Mouse (Mus musculus) heart, embryonic 13.5 days (tissue): Measurements from ENCODE around the gene Fgfr1op. TPM values are rescaled to one million over a fixed set of nuclear protein-coding genes. Genes with fewer than 3 reads are reported as not detected.
A peak's percentile ranks its signal among the peaks of the same experiment; 100 is the strongest.
"Not testable (repeated sequence)": the region's sequence is repeated elsewhere in the genome, so short reads cannot be mapped to it uniquely, and the experiment has no call there.

ENCODE experiments used
- ATAC-seq: fragments of 200-750 bp; cut with Nextera tagmentation; 2 replicates; pipeline ENCODE4 v1.8.0; 2017; ENCODE audit warnings: moderate TSS enrichment; ENCODE audit not compliant: insufficient number of reproducible peaks, low FRiP score, low TSS enrichment; ENCODE audit errors: extremely low read depth
- H3K27ac ChIP-seq: fragments of 300-500 bp; sonication (generic); replicated peaks from 2 replicates; pipeline ENCODE4 v1.5.1; 2015; ENCODE audit warnings: moderate library complexity, mild to moderate bottlenecking, inconsistent platforms
- H3K27me3 ChIP-seq: fragments of 300-500 bp; sonication (generic); replicated peaks from 2 replicates; pipeline ENCODE4 v1.6.1; 2015; ENCODE audit warnings: mild to moderate bottlenecking, inconsistent platforms
- H3K36me3 ChIP-seq: fragments of 300-500 bp; sonication (generic); 2 replicates; pipeline ENCODE4 v1.6.1; 2015; ENCODE audit warnings: mild to moderate bottlenecking, inconsistent platforms
- H3K4me1 ChIP-seq: fragments of 300-500 bp; sonication (generic); 2 replicates; pipeline ENCODE4 v1.6.1; 2015; ENCODE audit warnings: inconsistent platforms
- H3K4me2 ChIP-seq: fragments of 300-500 bp; sonication (generic); 2 replicates; pipeline ENCODE4 v1.6.1; 2015; ENCODE audit warnings: inconsistent platforms, mild to moderate bottlenecking, moderate library complexity
- H3K4me3 ChIP-seq: fragments of 300-500 bp; sonication (generic); 2 replicates; pipeline ENCODE4 v1.5.1; 2015; ENCODE audit warnings: moderate library complexity, mild to moderate bottlenecking, inconsistent platforms
- H3K9ac ChIP-seq: fragments of 300-500 bp; sonication (generic); 2 replicates; pipeline ENCODE4 v1.6.1; 2015; ENCODE audit warnings: inconsistent platforms, mild to moderate bottlenecking, moderate library complexity
- H3K9me3 ChIP-seq: fragments of 300-500 bp; sonication (generic); 2 replicates; pipeline ENCODE4 v1.6.1; 2016; ENCODE audit warnings: inconsistent platforms
- WGBS: fragments of 180-500 bp; shearing (Covaris S2); methylation state at CpG from one replicate; pipeline ENCODE4 v1.1.7; 2015; ENCODE audit warnings: mixed read lengths; 5-methylcytosine and 5-hydroxymethylcytosine counted together
- polyA plus RNA-seq: library from polyadenylated mRNA; unstranded; fragments of >200 nt; fragmentation: Nextera tagmentation; extraction: Ambion mirVana; gene quantifications from 2 replicates; pipeline ENCODE4 v1.2.1, GENCODE M21; 2015

The Fgfr1op gene
- 18.9 and 19.7 TPM in 2 replicates for polyA plus RNA-seq

- whole genome bisulfite sequencing, result under 1% methylated on average over 20 of the region's 55 CpGs
- Histone ChIP-seq H3K4me3 (peak within 1 kb of the TSS; percentile 61), H3K9ac (peak within 1 kb of the TSS; percentile 83), H3K4me2 (peak within 1 kb of the TSS; percentile 65), H3K27ac (peak within 1 kb of the TSS; percentile 56; the same call in 1 of the 2 replicates)
- H3K9me3 ChIP-seq, H3K4me1 ChIP-seq, H3K27me3 ChIP-seq, H3K36me3 ChIP-seq: not testable (repeated sequence)
- ATAC-seq, result peak; percentile 99
Measured at GRCm38 (mm10) chr17:8164701-8165607, at the start of gene Fgfr1op. Gene Fgfr1op (plus strand): TSS chr17:8165501.

- H3K4me3 ChIP-seq, H3K27ac ChIP-seq, H3K9me3 ChIP-seq, H3K27me3 ChIP-seq, H3K9ac ChIP-seq, H3K36me3 ChIP-seq, ATAC-seq, H3K4me2 ChIP-seq, H3K4me1 ChIP-seq: not testable (repeated sequence)
- 61% methylated on average over 8 of the region's 11 CpGs for WGBS
Measured at GRCm38 (mm10) chr17:8116378-8116777, 48.9 kb upstream of the Fgfr1op start.

- not testable (repeated sequence) for H3K27me3 ChIP-seq, ATAC-seq, H3K4me3 ChIP-seq, H3K4me2 ChIP-seq, H3K36me3 ChIP-seq, H3K27ac ChIP-seq, H3K4me1 ChIP-seq, H3K9ac ChIP-seq, H3K9me3 ChIP-seq
- WGBS, result no CpG with 5 or more reads among the region's 6 CpGs
Measured at GRCm38 (mm10) chr17:8116928-8117327, 48.4 kb upstream of the Fgfr1op start.

- not testable (repeated sequence) for ATAC-seq, H3K4me1 ChIP-seq, H3K36me3 ChIP-seq, H3K9ac ChIP-seq, H3K27me3 ChIP-seq, H3K4me2 ChIP-seq, H3K9me3 ChIP-seq, H3K4me3 ChIP-seq
- no CpG with 5 or more reads among the region's 3 CpGs for WGBS
- peak overlapping the region; percentile 36; the same call in 1 of the 2 replicates for H3K27ac ChIP-seq
Measured at GRCm38 (mm10) chr17:8122974-8123373, 42.3 kb upstream of the Fgfr1op start.

GRCm38 (mm10) chr17:8124586-8124985 lies 40.7 kb upstream of the Fgfr1op start:
- H3K36me3 ChIP-seq, result not testable (repeated sequence)
- 70% methylated on average over 4 of the region's 6 CpGs for WGBS

GRCm38 (mm10) chr17:8128326-8128993 lies 36.8 kb upstream of the Fgfr1op start:
- not testable (repeated sequence) for H3K27me3 ChIP-seq, H3K36me3 ChIP-seq, H3K9me3 ChIP-seq, H3K9ac ChIP-seq, H3K4me2 ChIP-seq, ATAC-seq, H3K27ac ChIP-seq, H3K4me3 ChIP-seq, H3K4me1 ChIP-seq
- 78% methylated on average over 2 of the region's 7 CpGs for WGBS

More at GRCm38 (mm10) chr17:8124586-8124985, 40.7 kb upstream of the Fgfr1op start:
- not testable (repeated sequence) for H3K9me3 ChIP-seq, H3K4me2 ChIP-seq, ATAC-seq, H3K9ac ChIP-seq, H3K27me3 ChIP-seq, H3K4me3 ChIP-seq, H3K4me1 ChIP-seq, H3K27ac ChIP-seq

GRCm38 (mm10) chr17:8129578-8129977 lies 35.7 kb upstream of the Fgfr1op start:
- H3K9me3 ChIP-seq, H3K27ac ChIP-seq, H3K4me3 ChIP-seq, H3K4me1 ChIP-seq, H3K9ac ChIP-seq, H3K36me3 ChIP-seq, H3K4me2 ChIP-seq, ATAC-seq, H3K27me3 ChIP-seq: not testable (repeated sequence)
- WGBS, result 82% methylated on average over 9 of the region's 9 CpGs

GRCm38 (mm10) chr17:8130849-8131248 lies 34.5 kb upstream of the Fgfr1op start:
- not testable (repeated sequence) for H3K4me2 ChIP-seq, ATAC-seq, H3K36me3 ChIP-seq, H3K27ac ChIP-seq, H3K4me1 ChIP-seq, H3K9ac ChIP-seq, H3K4me3 ChIP-seq, H3K27me3 ChIP-seq, H3K9me3 ChIP-seq
- WGBS, result no CpG with 5 or more reads among the region's 6 CpGs

- ATAC-seq, result not testable (repeated sequence)
Measured at GRCm38 (mm10) chr17:8138116-8138515, 27.2 kb upstream of the Fgfr1op start.

GRCm38 (mm10) chr17:8140210-8140609 lies 25.1 kb upstream of the Fgfr1op start:
- H3K4me2 ChIP-seq, H3K4me3 ChIP-seq, H3K27ac ChIP-seq, H3K9me3 ChIP-seq, H3K9ac ChIP-seq, H3K36me3 ChIP-seq, H3K27me3 ChIP-seq, ATAC-seq, H3K4me1 ChIP-seq: not testable (repeated sequence)
- WGBS, result 63% methylated on average over 3 of the region's 3 CpGs

More at GRCm38 (mm10) chr17:8138116-8138515, 27.2 kb upstream of the Fgfr1op start:
- not testable (repeated sequence) for H3K4me1 ChIP-seq, H3K27ac ChIP-seq, H3K4me3 ChIP-seq, H3K9ac ChIP-seq, H3K9me3 ChIP-seq, H3K27me3 ChIP-seq, H3K4me2 ChIP-seq, H3K36me3 ChIP-seq
- 90% methylated on average over 5 of the region's 5 CpGs for WGBS

GRCm38 (mm10) chr17:8143802-8144673 lies 21.3 kb upstream of the Fgfr1op start:
- 40% methylated on average over 13 of the region's 14 CpGs for WGBS
- Histone ChIP-seq H3K27ac (peak overlapping the region; percentile 66), H3K4me2 (peak overlapping the region; percentile 37)

More at GRCm38 (mm10) chr17:8143802-8144673, 21.3 kb upstream of the Fgfr1op start:
- 0 out of 2 replicates have a peak overlapping the region, but pooled peaks have one; percentile 54 for H3K9ac ChIP-seq
- not testable (repeated sequence) for H3K4me3 ChIP-seq, H3K9me3 ChIP-seq, H3K27me3 ChIP-seq, H3K36me3 ChIP-seq, ATAC-seq, H3K4me1 ChIP-seq
